Mouse (Mus musculus) forelimb bud, embryonic 11.5 days (tissue): ENCODE data around the gene A630076J17Rik.
A peak's percentile ranks its signal among the peaks of the same experiment; 100 is the strongest.

Source experiments
- DNase-seq: peaks from one replicate; pipeline ENCODE4 v3.0.0-alpha.2; 2012; ENCODE audit warnings: low read depth, low spot score

A630076J17Rik gene

DNA sequence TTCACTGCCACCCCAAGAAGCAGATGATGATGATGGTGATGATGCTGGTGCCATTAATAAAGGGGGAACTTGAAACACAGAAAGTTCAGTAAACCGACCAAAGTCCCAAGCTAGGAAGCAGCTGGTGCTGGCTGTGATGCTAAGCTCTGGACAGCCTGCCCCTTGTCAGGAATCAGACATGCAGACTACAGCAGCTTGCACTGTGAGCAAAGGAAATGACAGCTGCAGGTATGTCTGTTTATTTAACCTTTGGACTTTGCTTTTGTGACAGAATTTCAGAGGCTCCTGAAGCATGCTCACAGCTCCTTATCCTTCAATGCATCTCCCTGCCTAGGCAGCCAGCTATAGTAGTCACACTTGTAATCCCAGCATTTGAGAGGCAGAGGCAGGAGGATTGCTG is at the start of gene A630076J17Rik:
Gene A630076J17Rik, plus strand, starts transcription at position 88 of the 400 bp plus-strand sequence.
- no peak for DNase-seq

- DNase-seq, result no peak
These were observed 49.6 kb upstream of the A630076J17Rik start for GRCm38 (mm10) chr3:107180860-107181259.

DNA sequence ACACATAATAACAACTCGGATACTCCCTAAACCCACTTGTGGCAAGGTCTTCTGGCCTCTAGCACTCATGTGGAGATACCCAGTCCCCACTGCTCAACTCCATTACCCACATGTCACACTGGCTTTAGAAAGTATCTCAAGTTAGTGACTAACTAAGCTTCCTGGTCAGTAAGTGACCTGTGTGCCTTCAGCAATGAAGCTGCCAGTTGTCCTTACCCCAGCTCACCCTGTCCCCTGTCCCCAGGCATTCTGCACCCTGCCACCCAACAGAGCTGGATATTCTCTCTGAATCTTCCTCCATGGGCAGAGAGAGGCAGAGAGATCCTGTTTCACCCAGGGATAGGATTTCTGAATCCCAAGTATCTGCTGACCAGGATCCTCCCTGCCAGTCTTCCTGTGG is 47.7 kb upstream of the A630076J17Rik start, which contains the start of gene Kcna10:
Gene Kcna10, plus strand, starts transcription at position 301 of the 400 bp plus-strand sequence.
- DNase-seq, result no peak

- DNase-seq, result no peak
These were observed 47.2 kb upstream of the A630076J17Rik start for GRCm38 (mm10) chr3:107183178-107183577.

DNA sequence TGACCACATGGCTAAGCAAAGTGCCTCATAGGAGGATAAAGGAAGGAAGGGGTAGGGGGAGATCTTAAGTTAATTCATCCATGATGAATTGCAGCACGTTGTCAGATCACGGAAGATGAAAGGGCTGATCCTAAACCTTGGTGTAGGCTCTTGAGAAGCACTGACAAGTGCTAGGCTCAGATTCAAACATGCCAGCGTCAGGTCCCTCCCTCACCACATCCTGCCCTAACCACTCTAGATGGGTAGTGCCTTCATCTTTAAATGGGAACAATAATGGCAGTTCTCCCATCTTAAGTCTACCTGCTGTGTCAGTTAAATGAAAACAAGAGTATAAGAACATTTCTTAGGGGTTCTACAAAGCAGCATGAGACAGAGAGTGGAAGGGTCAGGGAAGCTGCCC is 44.8 kb upstream of the A630076J17Rik start:
- DNase-seq, result no peak

GRCm38 (mm10) chr3:107187022-107187421 is 43.4 kb upstream of the A630076J17Rik start:
- no peak for DNase-seq

DNA sequence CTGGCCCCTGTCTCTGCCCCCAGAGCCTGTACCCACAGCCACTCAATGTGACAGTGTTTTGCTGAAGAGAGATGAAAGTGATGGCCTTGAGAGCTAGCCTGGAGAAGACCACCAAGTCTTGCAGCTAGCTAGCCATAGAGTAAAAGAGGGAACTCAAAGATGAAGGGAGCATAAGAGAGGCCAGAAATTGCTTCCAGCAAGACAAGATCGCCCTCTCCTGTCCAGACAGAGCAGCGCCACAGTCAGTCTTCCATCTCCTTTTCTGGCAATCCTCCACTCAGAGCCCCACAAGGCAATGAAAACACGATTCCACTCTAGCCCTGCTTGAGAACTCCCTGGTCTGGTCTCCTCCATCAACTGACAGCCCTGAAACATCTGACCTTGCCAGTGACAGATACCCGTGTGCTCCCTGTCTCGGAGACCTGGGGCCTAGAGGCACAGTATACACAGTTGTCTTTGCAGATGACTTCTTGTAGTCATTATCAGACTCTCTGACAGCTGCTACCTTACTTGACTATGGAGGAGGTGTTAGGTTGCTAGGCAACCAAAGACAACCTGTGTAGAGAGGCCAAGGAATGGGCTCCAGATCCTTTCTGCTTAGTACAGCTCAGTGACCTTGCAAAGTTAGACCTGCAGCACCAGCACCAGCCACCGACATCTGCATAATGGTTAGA is 42.1 kb upstream of the A630076J17Rik start:
- DNase-seq, result peak; percentile 24

- no peak for DNase-seq
These were observed 28.9 kb upstream of the A630076J17Rik start for GRCm38 (mm10) chr3:107201310-107202180.

DNA sequence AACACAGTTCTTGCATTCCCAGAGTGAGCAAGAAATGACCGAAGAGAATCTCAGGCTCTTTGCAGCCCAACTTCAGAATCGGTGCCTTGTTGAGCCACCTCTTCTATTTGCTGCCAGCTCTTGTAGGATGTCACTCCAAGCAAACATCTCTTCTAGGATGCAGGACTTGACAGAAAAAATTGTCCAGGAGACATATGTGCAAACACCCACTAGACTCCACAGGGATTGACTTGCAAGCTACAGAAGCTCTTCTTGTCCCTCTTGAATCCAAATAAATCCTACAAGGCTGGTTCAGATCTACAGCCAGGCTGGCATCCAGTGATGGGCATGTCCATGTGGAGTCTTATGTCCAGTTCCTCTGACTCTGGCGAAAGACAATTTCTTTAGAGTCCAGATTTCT is 26.0 kb upstream of the A630076J17Rik start:
- no peak for DNase-seq

DNA sequence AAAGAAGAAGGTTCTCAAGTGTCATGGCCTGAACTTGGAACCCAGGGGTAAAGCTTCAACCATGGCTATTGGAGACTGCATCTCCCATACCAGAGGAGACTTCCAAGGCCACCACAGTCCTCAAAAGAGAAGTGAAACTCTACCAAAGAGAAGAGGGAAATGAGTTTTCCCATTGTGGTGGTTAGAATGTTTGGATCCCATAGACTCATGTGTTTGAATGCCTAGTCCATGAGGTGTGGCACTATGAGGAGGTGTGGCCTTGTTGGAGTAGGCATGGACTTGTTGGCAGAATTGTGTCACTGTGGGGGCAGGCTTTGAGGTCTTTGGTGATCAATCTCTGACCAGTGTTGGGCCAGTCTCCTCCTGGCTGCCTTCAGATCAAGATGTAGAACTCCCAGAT is 25.2 kb upstream of the A630076J17Rik start:
- DNase-seq, result no peak

DNA sequence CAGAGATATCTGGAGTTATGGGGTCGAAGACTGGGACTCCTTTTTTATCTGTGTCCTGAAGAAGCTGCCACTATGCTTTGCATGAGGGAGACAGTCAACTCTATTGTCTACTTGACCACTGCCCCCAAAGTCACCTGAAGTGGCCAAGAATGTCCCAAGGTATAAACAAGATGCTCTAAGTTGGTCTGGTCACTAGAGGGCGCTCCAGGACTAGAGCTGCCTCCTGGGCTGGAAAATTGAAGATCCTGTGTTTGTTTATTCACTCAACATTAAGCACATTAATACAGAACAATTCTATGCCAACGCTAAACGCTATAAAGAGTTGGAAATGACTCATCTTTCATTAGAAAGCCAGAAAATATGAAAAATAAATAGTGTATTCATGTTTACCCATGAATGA is 24.4 kb upstream of the A630076J17Rik start:
- DNase-seq, result peak; percentile 66

- DNase-seq, result no peak
These were observed 23.8 kb upstream of the A630076J17Rik start for GRCm38 (mm10) chr3:107206490-107207150.

DNA sequence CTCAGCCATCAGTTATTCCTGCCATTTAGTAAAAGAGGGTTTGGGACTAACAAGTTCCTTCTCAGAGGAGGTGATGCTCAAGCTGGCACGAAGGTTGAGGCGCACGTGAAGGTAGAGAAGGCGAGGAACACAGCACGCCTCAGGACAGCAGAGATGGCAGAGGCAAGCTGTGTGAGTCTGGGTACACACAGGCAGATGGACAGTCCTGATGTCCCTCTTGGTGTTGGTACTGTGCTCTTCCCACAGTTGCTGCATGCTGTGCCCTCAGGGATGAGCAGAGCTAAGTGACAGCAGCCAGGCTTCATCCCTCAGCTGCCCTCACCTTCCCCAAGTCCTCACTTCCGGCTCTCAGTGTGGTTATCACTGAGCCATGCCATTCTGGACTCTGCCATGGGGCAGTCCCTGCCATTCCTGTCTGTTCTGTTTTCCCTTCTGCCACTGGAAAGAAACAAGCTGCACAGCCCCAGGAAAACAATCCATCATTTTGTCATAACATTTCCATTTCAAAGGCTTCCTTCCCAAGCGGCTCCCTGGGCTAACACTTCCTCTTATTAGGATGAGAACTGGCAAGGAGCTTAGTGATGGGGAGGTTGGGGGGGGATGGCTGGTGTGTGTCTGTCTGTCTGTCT is 22.7 kb upstream of the A630076J17Rik start:
- no peak for DNase-seq

DNA sequence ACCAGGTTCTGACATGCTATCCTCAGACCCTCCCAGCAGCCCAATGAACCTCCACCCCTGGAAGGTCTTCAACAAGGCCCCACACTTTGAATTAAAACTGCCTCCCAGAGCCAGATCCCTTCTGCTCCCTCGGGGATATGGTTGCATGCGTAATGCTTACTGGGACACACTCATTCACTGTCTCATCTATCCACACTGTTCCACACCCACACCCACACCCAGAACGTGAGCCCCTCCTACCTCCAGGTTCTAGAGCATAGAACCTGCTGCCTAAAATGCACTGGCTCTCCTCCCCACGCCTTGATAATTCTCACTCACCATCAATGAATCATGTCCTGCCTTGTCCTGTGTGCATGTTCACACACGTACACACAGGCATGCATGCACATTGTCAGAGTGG is 15.8 kb upstream of the A630076J17Rik start:
- DNase-seq, result no peak

DNA sequence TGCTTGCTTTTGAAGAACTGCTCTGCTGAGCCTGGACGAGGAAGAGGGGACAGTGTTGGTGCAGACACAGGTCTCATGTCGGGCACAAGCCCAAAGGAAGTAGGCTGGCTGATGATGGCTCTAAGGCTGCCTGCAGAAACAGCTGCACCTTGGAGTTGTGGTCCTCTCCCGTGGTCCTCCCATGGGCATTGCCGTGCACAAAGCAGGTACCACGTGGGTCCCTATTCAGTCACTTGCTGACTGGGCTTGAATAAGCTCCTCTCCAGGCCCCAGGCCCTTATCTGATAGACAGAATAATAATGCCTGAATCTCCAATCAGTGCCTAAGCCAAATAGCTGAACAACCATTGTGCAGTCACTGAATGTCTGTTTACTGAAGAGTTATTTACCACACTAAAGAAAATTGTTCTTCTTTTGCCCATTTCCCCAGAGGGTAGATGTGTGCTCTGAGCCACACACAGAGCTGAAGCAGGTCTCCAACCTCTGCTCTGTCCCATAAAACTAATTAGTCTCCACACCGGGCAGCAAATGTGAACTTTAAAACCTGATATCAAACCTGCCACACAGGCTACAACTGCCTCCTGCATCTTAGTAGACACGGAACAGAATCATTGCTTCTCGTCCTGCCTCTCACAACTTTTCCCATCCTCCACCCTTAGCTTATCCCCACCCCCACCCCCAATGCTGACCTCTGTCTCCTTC is 13.9 kb upstream of the A630076J17Rik start:
- no peak for DNase-seq

DNA sequence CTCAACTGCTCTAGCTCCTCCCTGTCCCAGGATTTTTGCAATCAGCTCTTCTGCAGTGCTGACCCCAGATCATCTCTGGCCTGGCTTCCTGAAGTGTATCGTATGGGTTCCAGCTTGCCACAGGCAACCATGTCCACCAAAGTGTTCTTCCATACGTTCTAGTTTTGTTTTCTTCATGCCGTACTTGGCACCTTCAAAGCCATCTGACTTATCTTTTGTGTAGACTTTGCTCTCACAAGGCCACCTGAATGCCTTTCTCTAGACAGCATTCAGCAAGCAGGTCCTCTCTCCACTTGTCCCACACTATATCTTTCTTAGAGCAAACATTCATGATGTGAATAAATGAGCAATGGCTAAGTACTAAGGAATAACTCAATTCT is 13.3 kb upstream of the A630076J17Rik start:
- DNase-seq, result no peak

- DNase-seq, result no peak
These were observed 11.8 kb upstream of the A630076J17Rik start for GRCm38 (mm10) chr3:107218572-107218971.

GRCm38 (mm10) chr3:107221608-107222007 is 8.8 kb upstream of the A630076J17Rik start, which contains the start of gene Cym:
Cym (minus strand) TSS chr3:107221732.
- DNase-seq, result no peak

GRCm38 (mm10) chr3:107223230-107223629 is 7.2 kb upstream of the A630076J17Rik start:
- DNase-seq, result no peak

DNA sequence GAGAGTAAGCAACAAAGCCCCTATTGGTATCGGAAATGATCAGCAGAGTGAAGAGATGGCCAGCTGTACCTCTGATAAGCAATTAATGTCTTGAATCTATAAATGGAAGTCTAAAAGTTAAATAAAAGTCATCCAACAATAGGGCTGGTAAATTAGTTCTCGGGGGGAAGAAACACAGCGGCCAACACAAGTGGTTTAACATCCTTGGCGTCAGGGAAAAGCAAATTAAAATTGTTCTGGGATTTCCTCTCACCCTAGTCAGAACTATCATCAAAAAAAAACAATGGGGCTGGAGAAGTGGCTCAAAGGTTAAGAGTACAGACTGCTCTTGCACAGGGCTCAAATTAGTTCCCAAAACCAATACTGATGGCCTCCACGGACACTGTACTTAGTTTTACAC is 4.6 kb upstream of the A630076J17Rik start:
- no peak for DNase-seq

DNA sequence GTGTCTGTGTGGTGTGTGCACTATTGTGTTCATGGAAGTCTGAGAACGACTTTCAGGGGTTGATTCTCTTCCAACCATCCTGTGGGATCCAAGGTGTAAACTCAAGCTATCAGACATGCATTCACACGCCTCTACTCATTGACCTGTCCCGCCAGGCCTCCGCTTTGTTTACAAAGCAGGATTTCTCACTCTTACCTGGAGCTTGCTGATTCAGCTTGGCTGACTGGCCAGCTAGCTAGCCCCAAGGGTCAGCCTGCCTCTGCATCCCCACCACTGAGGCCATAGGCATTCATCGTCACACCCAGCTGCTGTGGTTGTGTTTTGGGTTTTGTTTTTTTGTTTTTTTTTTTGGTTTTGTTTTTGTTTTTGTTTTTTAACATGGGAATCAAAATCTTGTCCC is 1.2 kb upstream of the A630076J17Rik start:
- DNase-seq, result no peak
